Mouse (Mus musculus) intestine, postnatal 0 days (tissue): ENCODE results near the gene Cpa4. TPM values are rescaled to one million over a fixed set of nuclear protein-coding genes. Genes with fewer than 3 reads are reported as not detected.

Experiments used
- ATAC-seq: fragments of 200-750 bp; cut with Nextera tagmentation; 2 replicates; pipeline ENCODE4 v1.8.0; 2017; ENCODE audit warnings: mild to moderate bottlenecking, moderate TSS enrichment, moderate library complexity
- H3K27ac ChIP-seq: fragments of 300-500 bp; sonication (generic); 2 replicates; pipeline ENCODE4 v1.5.1; 2014; ENCODE audit warnings: mild to moderate bottlenecking, low read depth, low read length, moderate library complexity
- H3K27me3 ChIP-seq: fragments of 300-500 bp; sonication (generic); replicated peaks from 2 replicates; pipeline ENCODE4 v1.6.1; 2014; ENCODE audit warnings: low read length, mixed read lengths; ENCODE audit not compliant: control insufficient read depth, insufficient read depth
- H3K36me3 ChIP-seq: fragments of 300-500 bp; sonication (generic); 2 replicates; pipeline ENCODE4 v1.6.1; 2014; ENCODE audit warnings: mild to moderate bottlenecking, moderate library complexity; ENCODE audit not compliant: control insufficient read depth, insufficient read depth
- H3K4me1 ChIP-seq: fragments of 300-500 bp; sonication (generic); replicated peaks from 2 replicates; pipeline ENCODE4 v1.6.1; 2014; ENCODE audit warnings: antibody characterized with exemption, low read length, mixed read lengths; ENCODE audit not compliant: control insufficient read depth, insufficient read depth
- H3K4me2 ChIP-seq: fragments of 300-500 bp; sonication (generic); replicated peaks from 2 replicates; pipeline ENCODE4 v1.6.1; 2014; ENCODE audit warnings: low read depth, mild to moderate bottlenecking, moderate library complexity
- H3K4me3 ChIP-seq: fragments of 300-500 bp; sonication (generic); 2 replicates; pipeline ENCODE4 v1.5.1; 2014; ENCODE audit warnings: low read depth, low read length
- H3K9ac ChIP-seq: fragments of 300-500 bp; sonication (generic); 2 replicates; pipeline ENCODE4 v1.6.1; 2014; ENCODE audit warnings: mild to moderate bottlenecking, low read depth, low read length
- H3K9me3 ChIP-seq: fragments of 300-500 bp; sonication (generic); 2 replicates; pipeline ENCODE4 v1.6.1; 2016; ENCODE audit warnings: mixed run types; ENCODE audit not compliant: control insufficient read depth
- CTCF ChIP-seq: sonication (generic); IDR thresholded peaks from 2 replicates; pipeline ENCODE4 v1.5.1; 2016; ENCODE audit warnings: low read depth, mild to moderate bottlenecking, control low read depth, antibody characterized with exemption, moderate library complexity
- WGBS: fragments of 180-500 bp; shearing (Covaris S2); extraction: QIAGEN DNeasy Blood & Tissue Kit; methylation state at CpG from one replicate; pipeline ENCODE4 v1.1.7; 2014; 5-methylcytosine and 5-hydroxymethylcytosine counted together
- polyA plus RNA-seq: library from polyadenylated mRNA; unstranded; fragments of >200 nt; fragmentation: Nextera tagmentation; extraction: Ambion mirVana; gene quantifications from 2 replicates; pipeline ENCODE4 v1.2.1, GENCODE M21; 2015

The Cpa4 gene
- polyA plus RNA-seq, result 0.04 and 0.07 TPM in 2 replicates

DNA sequence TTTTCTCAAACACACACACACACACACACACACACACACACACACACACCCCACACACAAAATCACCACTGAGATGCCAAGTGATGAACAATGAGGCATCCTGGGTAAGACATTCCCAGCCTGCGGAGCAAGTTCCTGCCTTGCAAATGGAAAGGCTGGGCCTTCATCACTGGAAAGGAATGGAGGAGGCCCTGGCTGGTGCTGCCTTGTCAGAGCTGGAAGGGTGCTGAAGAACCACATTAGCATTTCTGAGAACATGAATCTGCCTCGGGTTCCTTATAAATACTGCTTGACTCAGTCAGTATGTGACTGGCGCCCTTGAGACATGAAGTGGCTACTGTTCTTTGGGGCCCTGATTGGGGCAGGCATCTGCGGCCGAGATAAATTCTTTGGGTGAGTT is at the start of gene Cpa4:
Cpa4 (plus strand) TSS at position 301 of the 400 bp plus-strand sequence.
- no peak for ATAC-seq
- Histone ChIP-seq H3K4me2 (no peak within 1 kb of the TSS), H3K9ac (no peak within 1 kb of the TSS), H3K4me1 (no peaks in the 10 kb centered on the region; the same call in 1 of the 2 replicates), H3K9me3 (no peaks in the 10 kb centered on the region), H3K4me3 (no peak within 1 kb of the TSS), H3K27me3 (no peaks in the 10 kb centered on the region), H3K27ac (no peak within 1 kb of the TSS), H3K36me3 (no peaks in the 10 kb centered on the region)
- TF ChIP-seq CTCF, result no peak
- whole genome bisulfite sequencing, result 68% methylated on average over 5 of the region's 5 CpGs

DNA sequence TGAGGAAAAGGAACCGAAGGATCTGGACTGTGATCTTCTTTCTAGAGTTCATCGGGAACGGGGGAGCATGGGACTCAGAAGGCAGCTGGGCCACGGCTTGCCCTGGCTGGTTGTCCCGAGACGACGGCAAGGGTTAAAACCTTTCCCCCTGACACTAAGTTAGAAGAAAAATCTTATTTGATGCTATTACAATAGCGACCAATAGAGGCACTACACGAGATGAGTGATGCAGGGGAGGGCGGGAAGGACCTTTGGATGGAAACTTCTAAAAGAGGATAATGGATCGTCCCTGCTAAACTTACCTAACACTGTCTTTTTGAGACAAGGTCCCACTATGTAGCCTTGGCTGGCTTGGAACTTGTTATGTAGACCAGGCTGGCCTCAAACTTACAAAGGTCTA is 47.8 kb upstream of the Cpa4 start:
- Histone ChIP-seq H3K27me3 (no peaks in the 10 kb centered on the region), H3K36me3 (no peaks in the 10 kb centered on the region), H3K4me2 (no peak overlapping the region), H3K9ac (no peak overlapping the region), H3K4me3 (no peak overlapping the region), H3K27ac (no peak overlapping the region), H3K9me3 (no peaks in the 10 kb centered on the region), H3K4me1 (no peaks in the 10 kb centered on the region)
- WGBS, result 66% methylated on average over 11 of the region's 11 CpGs
- TF ChIP-seq CTCF, result peak; percentile 45
- ATAC-seq, result no peak

DNA sequence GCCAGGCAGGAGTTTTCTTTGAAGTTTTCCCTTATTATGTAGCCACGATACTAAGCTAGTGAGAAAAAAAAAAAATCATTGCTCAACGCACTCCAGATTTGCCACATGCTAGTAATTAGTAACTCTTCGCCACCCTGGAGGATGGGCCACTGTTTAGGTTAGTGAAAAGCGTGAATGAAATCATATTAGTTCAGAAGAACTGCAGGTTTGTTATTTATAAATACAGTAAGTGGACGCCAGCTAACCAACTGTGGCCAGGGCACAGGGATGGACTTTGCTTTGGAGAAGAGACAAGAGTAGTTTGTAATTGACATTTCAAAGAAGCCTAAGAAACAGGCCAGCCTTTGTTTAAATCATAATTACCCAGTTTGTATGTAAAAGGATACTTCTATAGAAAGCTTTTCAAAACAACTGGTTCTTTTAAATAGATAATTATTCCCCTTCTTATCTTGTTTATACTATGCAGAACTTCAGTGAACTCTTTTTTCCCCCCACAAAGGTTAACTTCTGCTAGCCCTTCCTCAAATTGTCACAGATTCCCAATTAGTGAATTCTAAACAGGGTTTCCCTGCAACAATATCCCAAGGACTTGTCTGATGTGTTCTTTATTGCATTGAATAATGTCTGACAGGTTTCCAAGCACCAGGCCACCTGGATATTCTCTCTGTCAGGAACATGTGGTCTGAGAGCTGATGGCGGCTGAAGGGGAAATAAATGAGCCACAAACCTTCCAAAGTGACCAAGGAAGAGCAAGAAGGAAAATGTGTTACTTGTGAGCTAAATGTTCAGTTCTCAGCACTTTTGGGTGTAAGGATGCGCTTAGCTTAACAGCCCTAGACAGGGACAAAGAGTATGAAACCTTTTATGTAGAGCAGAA is 42.5 kb upstream of the Cpa4 start:
- H3K4me1 ChIP-seq, result no peaks in the 10 kb centered on the region
- no peak overlapping the region for H3K9ac ChIP-seq
- H3K4me2 ChIP-seq, result no peak overlapping the region
- H3K9me3 ChIP-seq, result no peaks in the 10 kb centered on the region
- no peak for TF ChIP-seq CTCF
- no peak overlapping the region for H3K4me3 ChIP-seq
- H3K27me3 ChIP-seq, result no peaks in the 10 kb centered on the region
- WGBS, result 67% methylated on average over 7 of the region's 7 CpGs
- ATAC-seq, result no peak
- H3K36me3 ChIP-seq, result no peaks in the 10 kb centered on the region
- no peak overlapping the region for H3K27ac ChIP-seq

DNA sequence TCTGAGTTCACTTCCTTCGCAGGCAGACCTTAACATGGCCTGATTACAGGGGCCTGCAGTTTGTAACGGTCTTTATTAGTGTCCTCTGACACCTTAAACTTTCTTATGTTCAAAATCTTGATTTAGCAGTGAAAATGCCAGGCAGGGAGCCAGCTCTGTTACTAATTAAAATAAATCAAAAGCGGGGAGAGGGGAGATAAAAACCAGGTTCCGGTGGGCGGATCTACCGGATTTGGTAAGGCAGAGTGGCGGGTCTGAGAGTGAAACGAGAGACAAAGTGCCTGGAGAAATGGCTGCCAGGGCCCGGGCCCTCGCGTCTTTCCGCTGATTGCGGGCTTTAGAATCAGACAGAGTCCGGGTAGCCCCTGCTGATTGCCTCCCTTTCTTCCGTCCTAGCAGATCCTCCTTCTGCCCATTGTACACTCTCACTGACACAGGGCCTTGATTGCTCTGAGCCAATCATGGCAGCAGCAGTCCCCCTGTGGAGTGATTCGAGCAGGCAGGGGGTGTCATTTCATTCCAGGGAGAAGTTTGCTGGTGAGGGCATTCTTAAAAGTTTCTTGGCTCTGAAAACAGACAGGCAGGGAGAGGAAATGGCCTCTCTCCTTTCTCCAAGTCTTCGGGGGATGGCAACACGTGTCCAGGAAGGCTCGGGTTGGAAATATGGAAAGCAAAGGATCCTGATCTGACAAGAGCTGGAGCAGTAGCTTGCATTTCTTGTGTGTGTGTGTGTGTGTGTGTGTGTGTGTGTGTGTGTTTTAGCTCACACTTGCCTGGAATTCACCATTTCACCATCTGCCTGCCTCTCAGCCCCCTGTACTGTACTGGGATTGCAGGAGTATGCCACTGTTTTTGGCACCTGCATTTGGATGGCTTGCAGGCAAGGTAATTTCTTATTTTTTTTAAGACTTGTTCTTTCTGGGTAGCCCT is 41.3 kb upstream of the Cpa4 start:
- Histone ChIP-seq H3K27ac (peak overlapping the region; percentile 57), H3K36me3 (no peaks in the 10 kb centered on the region), H3K27me3 (no peaks in the 10 kb centered on the region), H3K4me3 (no peak overlapping the region), H3K9ac (no peak overlapping the region), H3K4me2 (peak overlapping the region; percentile 25; the same call in 1 of the 2 replicates), H3K9me3 (no peaks in the 10 kb centered on the region), H3K4me1 (no peaks in the 10 kb centered on the region)
- ATAC-seq, result no peak
- WGBS, result 45% methylated on average over 19 of the region's 19 CpGs
- no peak for TF ChIP-seq CTCF

DNA sequence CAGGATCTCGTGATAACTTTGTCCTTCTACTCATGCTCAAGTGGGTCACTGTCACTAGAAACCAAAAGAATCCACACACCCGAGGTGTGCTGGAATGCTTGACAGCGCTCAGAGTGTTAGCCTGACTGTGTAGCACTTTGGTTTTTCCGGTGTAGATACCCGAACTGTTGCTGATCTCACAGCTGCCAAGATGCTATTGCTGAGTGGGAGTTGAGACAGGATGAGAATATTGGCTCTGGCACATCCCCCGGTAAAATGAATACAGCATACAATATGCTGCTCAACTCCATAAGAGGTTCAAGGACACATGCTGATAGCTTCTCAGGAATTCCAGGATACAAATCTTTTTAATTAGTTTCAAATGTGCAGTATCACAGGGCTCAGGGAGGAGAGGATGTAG is 39.4 kb upstream of the Cpa4 start:
- no peaks in the 10 kb centered on the region for H3K4me1 ChIP-seq
- H3K27ac ChIP-seq, result no peak overlapping the region
- ATAC-seq, result no peak
- H3K27me3 ChIP-seq, result no peaks in the 10 kb centered on the region
- WGBS, result 66% methylated on average over 6 of the region's 6 CpGs
- no peak overlapping the region for H3K4me3 ChIP-seq
- no peak overlapping the region for H3K4me2 ChIP-seq
- TF ChIP-seq CTCF, result no peak
- no peak overlapping the region for H3K9ac ChIP-seq
- no peaks in the 10 kb centered on the region for H3K9me3 ChIP-seq
- H3K36me3 ChIP-seq, result no peaks in the 10 kb centered on the region

DNA sequence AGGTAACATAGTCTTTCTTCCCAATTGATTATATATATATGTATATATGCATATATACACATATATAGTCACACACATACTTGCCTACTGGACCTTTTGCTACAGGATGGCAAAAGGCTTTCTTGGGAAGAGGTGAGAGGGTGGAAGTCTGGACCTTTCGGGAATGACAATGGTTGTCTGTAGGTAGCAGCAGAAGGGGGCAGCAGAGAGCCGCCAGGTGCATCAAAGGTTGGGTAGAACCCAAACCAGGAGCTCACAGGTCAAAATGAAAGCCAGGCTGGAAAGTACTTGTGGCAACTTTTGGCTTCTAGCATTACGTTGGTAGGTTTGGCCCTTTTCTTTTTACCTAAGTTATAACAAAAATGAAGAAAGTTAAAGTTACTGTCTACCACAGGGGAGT is 32.8 kb upstream of the Cpa4 start:
- Histone ChIP-seq H3K36me3 (no peaks in the 10 kb centered on the region), H3K27ac (no peak overlapping the region), H3K9ac (no peak overlapping the region), H3K4me1 (no peaks in the 10 kb centered on the region), H3K9me3 (no peaks in the 10 kb centered on the region), H3K4me3 (no peak overlapping the region), H3K27me3 (no peaks in the 10 kb centered on the region), H3K4me2 (no peak overlapping the region)
- peak; percentile 81 for TF ChIP-seq CTCF
- 48% methylated on average over 3 of the region's 3 CpGs for WGBS
- ATAC-seq, result no peak
